Mouse (Mus musculus) megakaryocyte, embryonic 14.5 days (primary cell): ENCODE results near the gene Mcub.

Experiments used
- FLI1 ChIP-seq: IDR thresholded peaks from 2 replicates; pipeline ENCODE4 v1.6.1; 2012; ENCODE audit warnings: low read length, inconsistent platforms, mixed read lengths
- GATA1 ChIP-seq: IDR thresholded peaks from 3 replicates; pipeline ENCODE4 v1.6.1; 2012; ENCODE audit warnings: mixed read lengths, low read length, inconsistent platforms, borderline replicate concordance

DNA sequence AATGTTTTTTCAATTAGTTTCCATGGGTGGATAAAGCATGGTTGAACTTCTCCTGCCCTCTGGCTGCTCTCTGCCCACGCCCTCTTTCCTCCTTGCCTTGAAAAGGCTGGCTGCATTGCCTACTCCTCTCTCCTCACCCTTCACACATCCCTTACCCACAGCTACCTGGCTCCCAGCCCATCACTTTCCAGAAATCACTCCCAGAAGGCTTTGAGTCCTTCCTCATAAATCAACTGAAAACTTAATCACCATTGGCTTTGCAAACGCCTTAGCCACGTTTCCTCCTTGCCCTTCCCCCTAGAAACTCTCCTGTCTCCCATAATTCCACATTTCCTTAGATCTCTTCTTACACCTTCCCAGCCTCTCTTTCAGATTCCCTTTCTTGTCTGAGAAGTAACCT, 32.2 kb downstream of the Mcub start:
- TF ChIP-seq GATA1 (no peak), FLI1 (no peak)
